Mouse (Mus musculus) CH12F3 (cell line): Measurements from ENCODE around the gene Stkld1.
"Not testable (repeated sequence)": the region's sequence is repeated elsewhere in the genome, so short reads cannot be mapped to it uniquely, and the experiment has no call there.

Experiments used
- in situ Hi-C: fragments of 300-500 bp; cut with MboI; formaldehyde crosslinking; loops from 2 replicates; pipeline ENCODE4 v1.14.3; 2020; ENCODE audit warnings: low sequenced_read_pairs

Gene Stkld1

DNA sequence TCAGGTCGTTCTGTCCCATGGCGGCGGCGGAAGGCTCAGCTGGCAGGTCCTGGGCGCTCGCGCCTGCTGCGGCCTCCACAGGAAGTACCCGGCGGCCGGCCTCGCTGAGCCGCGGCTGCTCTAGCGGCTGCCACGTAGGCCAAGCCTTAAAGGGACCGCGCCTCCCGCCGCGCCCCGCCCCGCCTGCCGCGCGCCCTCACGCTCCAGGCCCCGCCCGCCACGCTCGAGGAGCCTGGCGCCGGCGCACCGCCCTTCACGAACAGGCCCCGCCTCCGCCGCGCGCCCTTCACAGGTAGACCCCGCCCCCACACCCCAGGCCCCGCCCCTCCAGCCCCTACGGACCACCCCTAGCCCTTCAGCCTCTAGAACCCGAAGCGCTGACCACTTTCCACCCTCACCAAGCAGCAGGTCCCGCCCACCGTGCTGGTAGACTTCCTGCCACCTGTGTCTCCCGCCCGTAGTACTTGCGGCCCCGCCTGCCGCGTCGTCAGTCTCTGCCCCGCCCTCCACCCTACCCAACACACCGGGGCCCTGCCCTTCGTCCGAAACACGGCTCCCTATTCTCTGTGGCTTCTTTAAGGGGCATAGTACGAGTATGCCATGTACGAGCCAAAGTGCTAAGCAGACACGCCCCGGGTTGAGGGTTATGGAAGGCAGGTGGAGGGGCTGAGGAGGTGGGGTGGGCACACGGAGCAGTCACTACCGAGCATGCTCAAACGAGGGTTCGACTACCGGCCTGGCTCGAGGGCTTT lies at the start of gene Stkld1, which contains the start of gene Surf4:
TSS of gene Stkld1 (plus strand) at position 744 of the 752 bp plus-strand sequence.
TSS of gene Surf4 (minus strand) at position 625 of the 752 bp plus-strand sequence.
- in situ Hi-C loops: no loop called here

DNA sequence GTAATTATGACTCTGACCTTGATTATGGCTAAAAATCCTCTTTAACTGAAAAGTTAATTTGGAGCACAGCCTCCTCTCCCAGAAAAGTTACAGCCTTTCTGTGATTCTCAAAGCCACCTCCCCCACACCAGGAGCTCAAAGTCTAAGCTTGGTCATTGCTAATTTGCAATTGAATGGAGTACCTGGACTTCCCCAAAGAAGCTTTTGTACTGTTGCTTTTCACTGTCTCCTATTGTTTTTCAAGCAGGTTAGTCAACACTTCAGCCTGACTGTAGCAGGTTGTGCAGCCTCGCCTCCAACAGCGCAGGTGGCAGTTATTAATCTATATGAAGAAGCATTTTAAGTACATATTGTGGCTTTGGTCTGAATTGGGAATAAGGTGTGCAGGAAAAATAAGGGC lies 48.3 kb upstream of the Stkld1 start:
- in situ Hi-C loops: not testable (repeated sequence)

- in situ Hi-C loops: not testable (repeated sequence)
Measured at GRCm38 (mm10) chr2:26886170-26886569, 47.7 kb upstream of the Stkld1 start.

DNA sequence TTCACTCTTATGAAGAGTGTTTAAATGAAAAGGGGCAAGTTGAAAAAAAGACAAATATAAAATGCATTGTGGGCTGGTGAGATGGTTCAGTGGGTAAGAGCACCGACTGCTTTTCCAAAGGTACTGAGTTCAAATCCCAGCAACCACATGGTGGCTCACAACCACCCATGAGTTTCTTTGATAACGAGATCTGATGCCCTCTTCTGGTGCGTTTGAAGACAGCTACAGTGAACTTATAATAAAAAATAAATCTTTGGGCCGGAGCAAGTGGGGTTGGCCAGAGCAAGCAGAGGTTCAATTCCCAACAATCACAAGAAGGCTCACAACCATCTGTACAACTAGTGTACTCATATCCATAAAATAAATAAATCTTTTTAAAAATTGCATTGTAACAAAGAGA lies 37.9 kb upstream of the Stkld1 start:
- in situ Hi-C loops: no loop called here

DNA sequence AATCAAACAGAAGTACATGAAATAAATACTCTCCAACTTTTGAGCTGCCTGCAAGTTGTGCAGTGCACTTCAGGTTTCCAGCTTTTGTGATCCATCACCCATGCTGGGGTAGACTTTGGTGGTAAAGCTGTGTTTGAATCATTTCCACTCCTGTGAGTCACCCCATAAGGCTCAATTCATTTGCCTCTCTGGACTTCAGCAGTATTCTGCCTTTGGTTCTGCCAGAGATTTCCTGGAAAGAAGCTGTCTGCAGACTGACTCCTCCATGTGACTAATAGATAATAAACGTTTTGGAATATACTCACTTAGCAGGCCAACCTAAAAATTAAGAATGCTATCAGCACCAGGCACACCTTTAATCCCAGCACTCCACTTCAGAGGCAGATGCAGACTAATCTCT lies 33.1 kb upstream of the Stkld1 start:
- in situ Hi-C loops: no loop called here

- in situ Hi-C loops: no loop called here
Measured at GRCm38 (mm10) chr2:26901834-26902400, 31.9 kb upstream of the Stkld1 start.

DNA sequence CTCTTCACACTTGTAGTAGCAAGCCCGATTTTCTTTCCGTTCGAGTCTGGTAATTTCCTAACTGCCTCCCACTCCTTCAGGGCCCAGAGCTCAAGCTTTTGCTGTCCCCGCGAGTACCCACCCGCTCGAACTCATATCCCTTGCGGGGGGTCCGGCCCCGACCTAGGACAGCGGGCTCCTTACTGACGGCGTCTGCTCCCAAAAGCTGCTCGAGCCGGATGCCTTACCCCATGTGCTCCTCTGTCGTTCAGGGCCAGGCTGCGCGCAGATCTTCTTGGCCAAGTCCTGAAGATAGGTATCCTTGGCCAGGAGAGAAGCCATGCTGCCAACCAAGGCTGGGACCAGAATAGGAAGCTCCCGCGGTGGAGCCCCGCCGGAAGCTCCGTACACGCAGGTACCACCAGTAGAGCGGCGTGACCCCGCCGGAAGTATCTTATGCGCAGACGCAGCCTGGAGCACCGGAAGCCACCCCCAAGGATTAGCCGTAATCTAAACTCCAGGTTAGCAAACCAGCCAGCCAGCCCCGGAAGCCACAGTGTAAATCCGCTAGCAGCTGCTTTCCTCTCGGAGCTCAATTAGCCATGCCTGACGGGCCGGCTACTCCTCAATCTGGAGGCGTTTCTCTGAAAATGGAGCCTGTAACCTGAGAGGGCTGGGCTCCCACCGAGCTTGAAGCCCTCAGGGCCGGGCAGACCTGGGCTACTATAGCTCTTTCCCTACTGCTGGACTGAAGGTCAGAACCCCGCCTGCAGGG lies 31.2 kb upstream of the Stkld1 start, which contains the start of gene Surf6:
TSS of gene Surf6 (minus strand) at position 413 of the 754 bp plus-strand sequence.
- in situ Hi-C loops: no loop called here

GRCm38 (mm10) chr2:26903311-26903710 lies 30.5 kb upstream of the Stkld1 start:
- in situ Hi-C loops: no loop called here

DNA sequence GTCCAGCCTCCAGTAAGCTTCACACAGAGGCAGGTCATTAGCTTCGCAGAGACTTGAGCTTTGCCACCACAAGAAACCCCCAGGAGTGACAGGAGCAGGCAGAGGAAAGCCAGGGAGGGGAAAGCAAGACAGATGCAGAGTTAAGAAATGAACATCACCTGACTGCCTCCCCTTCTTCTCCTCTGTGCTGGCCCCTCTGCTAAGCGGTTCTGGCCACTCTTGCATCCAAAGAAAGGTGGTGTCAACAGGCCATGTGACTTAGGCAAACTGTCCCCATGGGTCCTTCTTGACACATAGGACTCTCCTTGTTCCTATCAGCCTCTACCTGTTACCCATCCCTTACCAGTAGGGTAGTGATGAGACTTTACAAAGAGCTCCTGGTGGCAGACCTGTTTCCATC lies 27.9 kb upstream of the Stkld1 start:
- in situ Hi-C loops: no loop called here

GRCm38 (mm10) chr2:26906431-26906830 lies 27.4 kb upstream of the Stkld1 start:
- in situ Hi-C loops: no loop called here

- in situ Hi-C loops: no loop called here
Measured at GRCm38 (mm10) chr2:26907109-26907508, 26.7 kb upstream of the Stkld1 start.

GRCm38 (mm10) chr2:26908710-26909386 lies 25.0 kb upstream of the Stkld1 start:
- in situ Hi-C loops: no loop called here

DNA sequence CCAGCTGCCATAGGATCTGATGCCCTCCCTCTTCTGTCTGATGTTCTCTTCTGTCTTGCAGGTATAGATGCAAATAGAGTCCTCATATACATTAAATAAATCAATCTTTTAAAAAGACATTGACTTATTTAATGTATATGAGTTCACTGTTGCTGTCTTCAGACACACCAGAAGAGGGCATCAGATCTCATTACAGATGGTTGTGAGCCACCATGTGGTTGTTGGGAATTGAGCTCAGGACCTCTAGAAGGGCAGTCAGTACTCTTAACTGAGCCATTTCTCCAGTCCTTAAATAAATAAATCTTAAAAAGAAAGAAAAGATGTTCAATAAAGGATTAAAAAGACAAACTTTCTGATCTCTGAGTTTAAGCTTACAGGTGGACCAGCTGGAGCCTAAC lies 24.5 kb upstream of the Stkld1 start:
- in situ Hi-C loops: no loop called here

DNA sequence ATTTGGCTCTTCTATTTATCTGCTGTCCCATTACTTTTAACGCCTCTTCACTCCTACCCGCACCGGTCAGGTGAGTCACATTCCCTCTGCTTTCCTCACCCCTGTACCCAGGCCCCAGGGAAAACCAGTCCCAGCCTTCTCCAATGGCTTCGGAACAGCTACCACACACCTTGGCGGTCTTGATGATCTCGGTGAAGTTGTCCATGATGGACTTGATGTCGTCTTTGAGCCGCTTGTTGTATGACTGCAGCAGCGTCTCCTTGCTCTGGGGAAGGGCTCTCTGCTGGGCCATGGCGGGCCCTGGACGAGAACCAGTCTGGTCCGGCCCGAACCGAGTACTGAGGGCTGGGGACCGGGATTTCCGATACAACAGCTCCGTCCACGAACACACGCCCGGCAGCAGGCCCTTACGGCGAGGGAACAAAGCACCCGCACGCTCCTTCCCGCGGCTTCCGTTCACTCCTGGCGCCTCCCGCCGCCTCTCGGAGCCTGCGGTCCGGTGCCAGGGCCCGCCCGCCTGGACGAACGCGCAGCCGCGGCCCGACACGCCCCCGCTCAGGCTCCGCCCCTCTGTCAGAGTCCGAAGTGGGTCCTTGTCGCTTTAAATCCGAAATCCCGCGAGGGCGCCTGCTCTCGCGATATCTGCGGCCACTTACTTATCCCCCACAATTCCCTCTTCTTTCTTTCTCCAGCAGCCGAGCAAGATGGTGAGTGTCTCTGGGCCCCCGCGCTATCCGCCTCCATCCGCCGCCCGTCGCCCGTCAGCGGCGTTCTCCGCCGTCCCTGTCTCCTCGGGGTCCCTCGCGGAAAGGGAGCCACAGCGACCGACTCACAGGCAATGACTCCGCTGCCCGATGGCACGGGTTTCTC lies 23.5 kb upstream of the Stkld1 start, which contains the start of the genes Med22 and Rpl7a:
TSS of gene Med22 (minus strand) at position 554 of the 870 bp plus-strand sequence.
TSS of gene Rpl7a (plus strand) at position 641 of the 870 bp plus-strand sequence.
- in situ Hi-C loops: no loop called here

DNA sequence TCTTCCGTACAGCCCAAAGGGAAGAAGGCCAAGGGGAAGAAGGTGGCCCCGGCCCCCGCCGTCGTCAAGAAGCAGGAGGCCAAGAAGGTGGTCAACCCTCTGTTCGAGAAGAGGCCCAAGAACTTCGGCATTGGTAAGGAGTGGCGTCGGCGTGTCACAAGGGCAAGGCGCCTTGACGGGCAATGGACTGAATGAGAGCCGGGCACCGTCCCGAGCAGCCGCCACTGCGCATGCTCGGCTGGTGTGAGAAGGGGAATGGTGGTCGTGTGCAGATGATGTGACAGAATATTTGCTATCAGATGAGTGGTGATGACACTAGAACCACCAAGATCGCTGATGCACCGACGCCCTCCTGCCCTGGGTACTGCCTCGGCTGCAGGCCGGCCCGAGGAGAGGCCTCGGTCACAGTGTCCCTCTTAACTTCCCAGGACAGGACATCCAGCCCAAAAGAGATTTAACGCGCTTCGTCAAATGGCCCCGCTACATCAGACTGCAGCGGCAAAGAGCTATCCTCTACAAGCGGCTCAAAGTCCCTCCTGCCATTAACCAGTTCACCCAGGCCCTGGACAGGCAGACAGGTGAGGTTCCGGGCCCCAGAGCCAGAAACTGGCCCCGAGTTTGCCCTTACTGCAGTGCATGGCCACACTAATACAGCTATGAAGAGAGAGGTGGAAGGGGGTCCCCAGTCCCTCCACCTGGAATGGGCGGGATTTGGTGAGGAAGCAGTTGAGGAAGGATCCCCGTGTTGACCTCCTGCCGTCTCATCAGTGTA lies 22.7 kb upstream of the Stkld1 start:
- in situ Hi-C loops: no loop called here

- in situ Hi-C loops: no loop called here
Measured at GRCm38 (mm10) chr2:26912253-26912770, 21.5 kb upstream of the Stkld1 start.

GRCm38 (mm10) chr2:26913416-26914147 lies 20.3 kb upstream of the Stkld1 start:
- in situ Hi-C loops: no loop called here
